Mouse (Mus musculus): ENCODE data around the gene Cttn.

DNA sequence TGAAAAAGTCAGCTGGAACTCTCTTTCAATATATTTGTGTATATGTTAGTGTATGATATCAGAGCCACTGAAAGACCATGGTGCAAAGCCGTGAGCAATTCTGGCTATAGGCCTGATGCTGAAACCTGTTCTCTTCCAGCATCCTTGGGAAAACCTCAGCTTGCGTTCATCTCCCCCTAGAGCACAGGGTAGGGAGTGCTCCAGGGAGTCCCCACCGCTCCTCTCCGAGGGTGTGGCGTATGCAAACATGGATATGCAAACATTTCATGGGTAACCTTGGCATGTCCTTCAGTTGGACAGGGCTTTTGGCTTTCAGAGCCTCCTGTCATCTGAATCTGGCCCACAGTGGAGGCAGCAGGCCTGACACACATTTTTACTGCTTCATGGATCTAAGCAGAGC lies 56.2 kb downstream of the Cttn start:
- TF ChIP-seq POLR2A (IDR thresholded peaks at IDR 0.05; ENCODE audit: insufficient read depth, low read depth, low read length) (no peak), CTCF (IDR thresholded peaks at IDR 0.05; ENCODE audit: insufficient read depth, low read depth, low read length) (no peak)

Data from olfactory bulb, adult 2 months (tissue).